Mouse (Mus musculus) liver, embryonic 14.5 days (tissue): Measurements from ENCODE around the gene Slc5a10.

Experiments used
- CTCF ChIP-seq: IDR thresholded peaks from 2 replicates; pipeline ENCODE4 v1.5.1; 2016; ENCODE audit warnings: antibody characterized with exemption, low read depth, control low read depth
- EP300 ChIP-seq: IDR thresholded peaks from 2 replicates; pipeline ENCODE4 v1.6.1; 2016; ENCODE audit warnings: antibody characterized with exemption, low read depth

GRCm38 (mm10) chr11:61655649-61656048 is 65.0 kb downstream of the Slc5a10 start:
- TF ChIP-seq CTCF (no peak), EP300 (no peak)
